Mouse (Mus musculus) hematopoietic multipotent progenitor cell, adult 10-12 weeks (in vitro differentiated cells): ENCODE results near the gene Cd209g. TPM values are rescaled to one million over a fixed set of nuclear protein-coding genes. Genes with fewer than 3 reads are reported as not detected.

Experiments used
- polyA plus RNA-seq: library from polyadenylated mRNA; stranded (reverse); fragments of >175 nt; gene quantifications from 2 replicates; pipeline ENCODE4 v1.2.3, GENCODE M21; 2012; ENCODE audit warnings: low replicate concordance

Gene Cd209g
- polyA plus RNA-seq: not detected in 2 replicates

DNA sequence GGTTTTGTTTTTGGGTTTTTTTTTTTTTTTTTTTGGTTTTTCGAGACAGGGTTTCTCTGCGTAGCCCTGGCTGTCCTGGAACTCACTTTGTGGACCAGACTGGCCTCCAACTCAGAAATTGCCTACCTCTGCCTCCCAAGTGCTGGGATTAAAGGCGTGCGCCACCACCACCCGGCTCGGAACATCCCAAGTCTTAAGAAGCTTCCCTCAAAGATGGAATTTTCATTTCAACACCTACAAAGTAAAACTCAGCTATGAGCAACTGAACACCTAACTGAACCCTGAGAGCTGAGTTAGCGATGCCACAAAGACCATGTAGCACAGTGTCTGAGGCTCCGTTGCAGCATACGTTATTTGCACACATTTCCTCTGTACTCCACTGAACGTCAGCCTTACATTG lies at the start of gene Cd209g:
Cd209g (plus strand) TSS at position 301 of the 400 bp plus-strand sequence.

DNA sequence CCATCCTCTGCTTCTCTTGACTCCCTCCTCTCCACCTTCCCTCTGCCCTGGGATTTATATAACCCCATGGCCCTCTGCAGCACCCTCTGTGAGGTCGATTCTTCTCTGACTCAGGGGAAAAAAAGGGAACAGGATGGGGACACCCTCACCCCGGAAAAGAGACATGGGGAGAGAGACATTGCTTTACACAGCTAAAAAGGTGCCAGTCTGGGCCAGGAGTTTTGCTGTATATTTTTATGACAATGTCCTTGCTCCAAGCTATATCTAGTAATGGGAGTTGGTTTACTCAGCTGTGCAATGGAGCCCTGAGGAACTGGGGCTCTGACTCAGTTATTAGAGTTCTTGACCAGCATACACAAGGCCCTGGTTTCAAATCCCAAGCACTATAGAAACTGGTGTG lies 28.2 kb upstream of the Cd209g start, which contains the start of gene Cd209f:
Cd209f (minus strand) TSS at position 101 of the 400 bp plus-strand sequence.

DNA sequence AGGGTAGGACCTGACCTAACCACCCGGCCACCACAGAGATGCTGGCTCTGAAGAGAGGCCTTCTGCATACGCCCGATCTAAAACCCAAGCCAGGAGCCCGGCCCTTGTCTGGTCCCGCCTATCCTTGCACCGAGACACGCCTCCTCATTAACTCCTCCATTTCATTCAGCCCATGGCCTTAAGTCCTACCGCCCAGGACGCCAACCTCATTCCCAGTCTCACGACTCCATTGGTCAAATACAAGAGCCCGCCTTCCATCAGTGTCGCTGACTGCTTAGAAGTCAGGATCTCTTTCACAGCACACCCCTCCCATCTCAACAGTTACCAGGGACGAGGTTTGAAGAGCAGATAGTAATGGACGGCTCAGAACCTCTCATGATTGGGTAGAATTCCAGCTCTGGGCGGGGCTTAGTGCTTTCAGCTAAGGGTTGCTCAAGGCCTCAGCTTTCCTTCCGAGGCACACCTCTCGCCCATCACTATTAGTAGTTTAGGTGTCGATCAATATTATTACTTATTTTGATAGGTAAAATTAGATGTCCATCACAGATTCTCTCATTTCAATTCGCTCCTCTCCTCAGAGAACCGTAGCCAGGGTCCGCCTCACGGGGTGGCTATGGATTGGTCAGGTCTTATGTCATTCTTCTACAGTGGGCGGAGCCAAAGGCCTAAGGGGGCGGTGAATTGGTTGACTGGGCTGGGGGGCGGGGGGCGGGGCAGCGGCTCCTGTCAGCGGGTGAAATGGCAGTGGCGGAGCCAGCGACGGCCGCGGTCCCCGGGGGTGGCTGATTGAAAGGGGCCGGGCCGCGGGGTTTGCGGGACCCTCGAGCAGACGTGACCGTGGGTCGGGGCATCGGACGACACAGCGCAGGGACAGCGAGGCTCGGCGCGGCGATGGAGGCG lies 32.2 kb downstream of the Cd209g start, which contains the start of gene Evi5l:
Evi5l (plus strand) TSS at position 716 of the 900 bp plus-strand sequence.

Other genes starting within 250 kb of the Cd209g start
- gene Cd209b, start 207.3 kb upstream of the Cd209g start, polyA plus RNA-seq: 0.21 and 0.27 TPM in 2 replicates
- gene Cd209c, start 179.4 kb upstream of the Cd209g start, polyA plus RNA-seq: 0.16 and 0.85 TPM in 2 replicates
- gene Cd209f, start 28.3 kb upstream of the Cd209g start, polyA plus RNA-seq: not detected in 2 replicates
- gene Evi5l, start 32.5 kb downstream of the Cd209g start, polyA plus RNA-seq: 12.3 and 16.8 TPM in 2 replicates
- gene Prr36, start 83.4 kb downstream of the Cd209g start, polyA plus RNA-seq: 0.17 and 0.51 TPM in 2 replicates
- gene Lrrc8e, start 92.7 kb downstream of the Cd209g start, polyA plus RNA-seq: not detected in 2 replicates
- gene Map2k7, start 104.6 kb downstream of the Cd209g start, polyA plus RNA-seq: 193 and 258 TPM in 2 replicates
- 0.26 and 0.38 TPM in 2 replicates for gene Gm49320, start 104.8 kb downstream of the Cd209g start, polyA plus RNA-seq
- gene Tgfbr3l, start 114.1 kb downstream of the Cd209g start, polyA plus RNA-seq: 57.9 and 98.0 TPM in 2 replicates
- 45.0 and 117 TPM in 2 replicates for gene Snapc2, start 119.0 kb downstream of the Cd209g start, polyA plus RNA-seq
- 1.2 and 1.9 TPM in 2 replicates for gene Ctxn1, start 125.2 kb downstream of the Cd209g start, polyA plus RNA-seq
- gene Timm44, start 141.8 kb downstream of the Cd209g start, polyA plus RNA-seq: 32.6 and 33.6 TPM in 2 replicates
- 1.3 and 1.8 TPM in 2 replicates for gene Ccl25, start 191.1 kb downstream of the Cd209g start, polyA plus RNA-seq
- 44.2 and 54.9 TPM in 2 replicates for gene Elavl1, start 191.3 kb downstream of the Cd209g start, polyA plus RNA-seq